Mouse (Mus musculus) myocyte (in vitro differentiated cells): ENCODE results near the gene Lrch4.

Experiments
- CEBPB ChIP-seq: IDR thresholded peaks from 2 replicates; pipeline ENCODE4 v1.6.1; 2011; ENCODE audit warnings: mild to moderate bottlenecking, moderate library complexity; ENCODE audit not compliant: poor library complexity, insufficient read depth, severe bottlenecking
- E2F4 ChIP-seq: IDR thresholded peaks from one replicate; pipeline ENCODE4 v1.6.1; 2011; ENCODE audit warnings: mild to moderate bottlenecking, control low read depth, moderate library complexity; ENCODE audit not compliant: insufficient read depth
- MAX ChIP-seq: IDR thresholded peaks from one replicate; pipeline ENCODE4 v1.6.1; 2011; ENCODE audit warnings: low read depth, mild to moderate bottlenecking, control low read depth
- MYOD1 ChIP-seq, 3 experiments: IDR thresholded peaks; one replicate each; pipeline ENCODE4 v1.6.1; 2011; ENCODE audit warnings: control low read depth in 2 of 3, low read depth in 2 of 3, mild to moderate bottlenecking in 2 of 3, moderate library complexity in 1 of 3; ENCODE audit not compliant: insufficient read length in 2 of 3, control insufficient read depth in 1 of 3
- MYOG ChIP-seq, 3 experiments: IDR thresholded peaks; one replicate each; pipeline ENCODE4 v1.6.1; 2011; ENCODE audit warnings: control low read depth in 2 of 3, low read depth in 2 of 3, mild to moderate bottlenecking in 2 of 3; ENCODE audit not compliant: insufficient read length in 2 of 3, control insufficient read depth in 1 of 3, insufficient read depth in 1 of 3
- POLR2A ChIP-seq: IDR thresholded peaks from one replicate; pipeline ENCODE4 v1.6.1; 2011; ENCODE audit warnings: low read depth, mild to moderate bottlenecking, control low read depth, moderate library complexity; ENCODE audit not compliant: insufficient read length
- POLR2AphosphoS2 ChIP-seq: IDR thresholded peaks from one replicate; pipeline ENCODE4 v1.6.1; 2011; ENCODE audit warnings: low read depth, control low read depth; ENCODE audit not compliant: insufficient read length
- SRF ChIP-seq: IDR thresholded peaks from one replicate; pipeline ENCODE4 v1.6.1; 2011; ENCODE audit warnings: low read depth; ENCODE audit not compliant: control insufficient read depth, insufficient read length
- TCF12 ChIP-seq: IDR thresholded peaks from one replicate; pipeline ENCODE4 v1.6.1; 2011; ENCODE audit warnings: mild to moderate bottlenecking, control low read depth; ENCODE audit not compliant: poor library complexity, insufficient read depth, severe bottlenecking
- TCF3 ChIP-seq: IDR thresholded peaks from one replicate; pipeline ENCODE4 v1.6.1; 2011; ENCODE audit warnings: low read depth, control low read depth; ENCODE audit not compliant: insufficient read length
- USF1 ChIP-seq: IDR thresholded peaks from one replicate; pipeline ENCODE4 v1.6.1; 2011; ENCODE audit warnings: low read depth, mild to moderate bottlenecking, control low read depth, moderate library complexity

- TF ChIP-seq TCF3 = no peak
- TF ChIP-seq POLR2A = no peak
- no peak for TF ChIP-seq MYOG (IDR thresholded peaks at IDR 0.05; ENCODE audit: control insufficient read depth in 1 of 3, insufficient read depth in 1 of 3, insufficient read length in 2 of 3, low read depth in 2 of 3)
- no peak for TF ChIP-seq TCF12
- no peak for TF ChIP-seq E2F4
- no peak for TF ChIP-seq MAX
- TF ChIP-seq USF1 = no peak
- no peak for TF ChIP-seq MYOD1 (IDR thresholded peaks at IDR 0.05; ENCODE audit: control insufficient read depth in 1 of 3, insufficient read length in 2 of 3, low read depth in 2 of 3)
- TF ChIP-seq POLR2AphosphoS2 = no peak
- no peak for TF ChIP-seq SRF
- TF ChIP-seq CEBPB = no peak
These were observed 41.3 kb downstream of the Lrch4 start for GRCm38 (mm10) chr5:137670240-137670639.
